Mouse (Mus musculus): ENCODE data around the gene Tcf21. TPM values are rescaled to one million over a fixed set of nuclear protein-coding genes. Genes with fewer than 3 reads are reported as not detected.

Gene Tcf21
- polyA plus RNA-seq (2015; fragmentation: Nextera tagmentation; extraction: Ambion mirVana), result 0.16 and 0.19 TPM in 2 replicates

GRCm38 (mm10) chr10:22819871-22820590 is at the start of gene Tcf21:
Tcf21 (minus strand) TSS chr10:22820174.
- 2% methylated on average over 20 of the region's 20 CpGs for WGBS
- no peak within 1 kb of the TSS for H3K4me3 ChIP-seq (ENCODE audit: low read depth, low read length)
- H3K4me2 ChIP-seq (ENCODE audit: low read length), result no peak within 1 kb of the TSS

GRCm38 (mm10) chr10:22868386-22868918 is 48.5 kb upstream of the Tcf21 start:
- Histone ChIP-seq H3K4me1 (ENCODE audit: control insufficient read depth, insufficient read depth, low read length) (peaks cover 4% of the 10 kb centered on the region; the same call in 1 of the 2 replicates), H3K9me3 (replicated peaks; ENCODE audit: control insufficient read depth, low read length, poor library complexity, severe bottlenecking) (no peaks in the 10 kb centered on the region), H3K27ac (ENCODE audit: low read length) (no peak overlapping the region), H3K36me3 (ENCODE audit: control insufficient read depth, insufficient read depth, low read length) (no peaks in the 10 kb centered on the region), H3K4me3 (ENCODE audit: low read depth, low read length) (no peak overlapping the region), H3K27me3 (ENCODE audit: control insufficient read depth, insufficient read depth, low read depth, low read length) (no peaks in the 10 kb centered on the region), H3K4me2 (ENCODE audit: low read length) (no peak overlapping the region), H3K9ac (ENCODE audit: low read depth, low read length) (no peak overlapping the region)
- ATAC-seq, result 0 out of 2 replicates have a peak, but pooled peaks have one; percentile 25
- 37% methylated on average over 8 of the region's 8 CpGs for WGBS

More at GRCm38 (mm10) chr10:22819871-22820590, at the start of gene Tcf21:
- no peaks in the 10 kb centered on the region for H3K36me3 ChIP-seq (ENCODE audit: control insufficient read depth, insufficient read depth, low read length)
- no peaks in the 10 kb centered on the region for H3K9me3 ChIP-seq (replicated peaks; ENCODE audit: control insufficient read depth, low read length, poor library complexity, severe bottlenecking)
- no peaks in the 10 kb centered on the region for H3K4me1 ChIP-seq (ENCODE audit: control insufficient read depth, insufficient read depth, low read length)
- no peak; the same call in 1 of the 2 replicates for ATAC-seq
- peaks cover 59% of the 10 kb centered on the region for H3K27me3 ChIP-seq (ENCODE audit: control insufficient read depth, insufficient read depth, low read depth, low read length)
- no peak within 1 kb of the TSS for H3K27ac ChIP-seq (ENCODE audit: low read length)
- no peak within 1 kb of the TSS for H3K9ac ChIP-seq (ENCODE audit: low read depth, low read length)

GRCm38 (mm10) chr10:22867210-22867609 is 47.2 kb upstream of the Tcf21 start:
- WGBS, result 97% methylated on average over 2 of the region's 2 CpGs
- no peak overlapping the region for H3K27ac ChIP-seq (ENCODE audit: low read length)
- no peaks in the 10 kb centered on the region for H3K9me3 ChIP-seq (replicated peaks; ENCODE audit: control insufficient read depth, low read length, poor library complexity, severe bottlenecking)
- no peak overlapping the region for H3K4me3 ChIP-seq (ENCODE audit: low read depth, low read length)
- H3K36me3 ChIP-seq (ENCODE audit: control insufficient read depth, insufficient read depth, low read length), result no peaks in the 10 kb centered on the region
- no peak overlapping the region for H3K9ac ChIP-seq (ENCODE audit: low read depth, low read length)
- ATAC-seq, result no peak
- no peak overlapping the region for H3K4me2 ChIP-seq (ENCODE audit: low read length)
- H3K27me3 ChIP-seq (ENCODE audit: control insufficient read depth, insufficient read depth, low read depth, low read length), result no peaks in the 10 kb centered on the region
- H3K4me1 ChIP-seq (ENCODE audit: control insufficient read depth, insufficient read depth, low read length), result peaks cover 4% of the 10 kb centered on the region; the same call in 1 of the 2 replicates

- H3K4me3 ChIP-seq (ENCODE audit: low read depth, low read length), result no peak overlapping the region
- no peaks in the 10 kb centered on the region for H3K36me3 ChIP-seq (ENCODE audit: control insufficient read depth, insufficient read depth, low read length)
- H3K27ac ChIP-seq (ENCODE audit: low read length), result no peak overlapping the region
- no peak for ATAC-seq
- H3K27me3 ChIP-seq (ENCODE audit: control insufficient read depth, insufficient read depth, low read depth, low read length), result no peaks in the 10 kb centered on the region
- no peak overlapping the region for H3K9ac ChIP-seq (ENCODE audit: low read depth, low read length)
- 22% methylated on average over 9 of the region's 9 CpGs for WGBS
- H3K9me3 ChIP-seq (replicated peaks; ENCODE audit: control insufficient read depth, low read length, poor library complexity, severe bottlenecking), result no peaks in the 10 kb centered on the region
- H3K4me2 ChIP-seq (ENCODE audit: low read length), result no peak overlapping the region
- H3K4me1 ChIP-seq (ENCODE audit: control insufficient read depth, insufficient read depth, low read length), result no peaks in the 10 kb centered on the region
These were observed 38.1 kb upstream of the Tcf21 start for GRCm38 (mm10) chr10:22858111-22858510.

GRCm38 (mm10) chr10:22854330-22854729 is 34.4 kb upstream of the Tcf21 start:
- Histone ChIP-seq H3K4me2 (ENCODE audit: low read length) (no peak overlapping the region), H3K9ac (ENCODE audit: low read depth, low read length) (no peak overlapping the region), H3K4me3 (ENCODE audit: low read depth, low read length) (no peak overlapping the region), H3K27ac (ENCODE audit: low read length) (no peak overlapping the region), H3K9me3 (replicated peaks; ENCODE audit: control insufficient read depth, low read length, poor library complexity, severe bottlenecking) (no peaks in the 10 kb centered on the region), H3K4me1 (ENCODE audit: control insufficient read depth, insufficient read depth, low read length) (no peaks in the 10 kb centered on the region), H3K27me3 (ENCODE audit: control insufficient read depth, insufficient read depth, low read depth, low read length) (no peaks in the 10 kb centered on the region), H3K36me3 (ENCODE audit: control insufficient read depth, insufficient read depth, low read length) (no peaks in the 10 kb centered on the region)
- 33% methylated on average over 7 of the region's 7 CpGs for WGBS
- no peak for ATAC-seq

GRCm38 (mm10) chr10:22845351-22845750 is 25.4 kb upstream of the Tcf21 start:
- WGBS, result 11% methylated on average over 3 of the region's 3 CpGs
- Histone ChIP-seq H3K4me1 (ENCODE audit: control insufficient read depth, insufficient read depth, low read length) (peaks cover 5% of the 10 kb centered on the region; the same call in 1 of the 2 replicates), H3K27ac (ENCODE audit: low read length) (no peak overlapping the region), H3K4me2 (ENCODE audit: low read length) (no peak overlapping the region), H3K27me3 (ENCODE audit: control insufficient read depth, insufficient read depth, low read depth, low read length) (peaks cover 44% of the 10 kb centered on the region), H3K4me3 (ENCODE audit: low read depth, low read length) (no peak overlapping the region), H3K9ac (ENCODE audit: low read depth, low read length) (no peak overlapping the region), H3K9me3 (replicated peaks; ENCODE audit: control insufficient read depth, low read length, poor library complexity, severe bottlenecking) (no peaks in the 10 kb centered on the region), H3K36me3 (ENCODE audit: control insufficient read depth, insufficient read depth, low read length) (no peaks in the 10 kb centered on the region)
- no peak for ATAC-seq

GRCm38 (mm10) chr10:22844731-22845130 is 24.8 kb upstream of the Tcf21 start:
- 8% methylated on average over 10 of the region's 10 CpGs for WGBS
- Histone ChIP-seq H3K4me3 (ENCODE audit: low read depth, low read length) (no peak overlapping the region), H3K27ac (ENCODE audit: low read length) (no peak overlapping the region), H3K27me3 (ENCODE audit: control insufficient read depth, insufficient read depth, low read depth, low read length) (peaks cover 47% of the 10 kb centered on the region), H3K4me1 (ENCODE audit: control insufficient read depth, insufficient read depth, low read length) (peaks cover 5% of the 10 kb centered on the region; the same call in 1 of the 2 replicates), H3K36me3 (ENCODE audit: control insufficient read depth, insufficient read depth, low read length) (no peaks in the 10 kb centered on the region), H3K9me3 (replicated peaks; ENCODE audit: control insufficient read depth, low read length, poor library complexity, severe bottlenecking) (no peaks in the 10 kb centered on the region), H3K9ac (ENCODE audit: low read depth, low read length) (no peak overlapping the region), H3K4me2 (ENCODE audit: low read length) (no peak overlapping the region)
- ATAC-seq, result no peak

- Histone ChIP-seq H3K4me2 (ENCODE audit: low read length) (no peak overlapping the region), H3K4me3 (ENCODE audit: low read depth, low read length) (no peak overlapping the region), H3K4me1 (ENCODE audit: control insufficient read depth, insufficient read depth, low read length) (peaks cover 5% of the 10 kb centered on the region; the same call in 1 of the 2 replicates), H3K27me3 (ENCODE audit: control insufficient read depth, insufficient read depth, low read depth, low read length) (peaks cover 53% of the 10 kb centered on the region), H3K36me3 (ENCODE audit: control insufficient read depth, insufficient read depth, low read length) (no peaks in the 10 kb centered on the region), H3K9me3 (replicated peaks; ENCODE audit: control insufficient read depth, low read length, poor library complexity, severe bottlenecking) (no peaks in the 10 kb centered on the region), H3K9ac (ENCODE audit: low read depth, low read length) (no peak overlapping the region), H3K27ac (ENCODE audit: low read length) (no peak overlapping the region)
- ATAC-seq, result peak; percentile 28; the same call in 1 of the 2 replicates
- WGBS, result under 1% methylated on average over 26 of the region's 26 CpGs
These were observed 23.7 kb upstream of the Tcf21 start for GRCm38 (mm10) chr10:22843440-22844361.

All from midbrain, embryonic 16.5 days (tissue).